Comparison of ENCODE assay signal across 8 mouse cellular contexts in the genomic region with DNA sequence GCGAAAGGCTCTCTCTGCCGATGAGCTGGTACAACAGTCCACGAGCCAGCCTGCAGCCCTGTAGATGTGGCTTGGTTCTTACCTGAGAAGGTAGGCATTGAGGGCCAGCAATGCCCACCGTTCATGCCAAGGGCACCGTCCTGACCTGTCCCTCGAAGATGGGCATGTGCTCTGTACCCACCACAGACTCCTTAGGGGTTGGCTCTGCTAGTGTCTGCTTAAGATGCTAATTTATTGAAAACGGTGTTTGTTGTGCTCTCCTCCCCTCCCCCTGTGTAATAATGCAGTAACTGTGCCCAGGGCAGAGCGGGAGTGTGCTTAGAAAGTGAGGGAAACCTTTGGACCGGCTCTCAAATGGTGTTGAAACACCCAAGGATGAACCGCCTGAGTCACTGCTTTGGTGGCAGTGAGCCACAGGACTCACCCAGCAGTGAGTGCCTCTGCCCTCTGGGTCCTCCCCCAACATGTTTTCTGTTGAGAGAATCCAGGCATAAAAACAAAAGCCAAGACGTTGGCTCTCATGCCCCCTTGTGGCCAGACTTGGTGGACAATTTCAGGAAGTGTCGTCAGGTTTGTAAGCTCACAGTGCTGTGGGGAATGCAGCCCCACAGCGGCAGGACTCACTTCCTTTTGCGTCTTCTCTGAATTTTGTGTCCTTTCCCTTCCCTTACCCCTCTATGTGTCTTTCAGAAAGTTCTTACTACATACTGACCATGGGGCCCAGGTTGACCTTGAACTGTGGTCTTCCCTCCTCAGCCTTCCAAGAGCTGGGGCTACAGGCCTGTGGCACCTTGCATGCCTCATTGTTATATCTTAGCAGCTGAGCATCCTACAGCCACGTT.
DNase-seq lines count a peak whose midpoint lies in the region; ATAC-seq lines count a peak whose summit lies in the region.

No protein-coding gene starts in this region.

- H3K4me1 ChIP-seq in embryonic facial prominence, embryonic 14.5 days (ENCODE audit: control insufficient read depth, insufficient read depth, low read length): peaks cover 10% of the 10 kb centered on the region; the same call in 1 of the 2 replicates
- peaks cover 6% of the 10 kb centered on the region for H3K4me1 ChIP-seq in kidney, embryonic 14.5 days (ENCODE audit: control insufficient read depth, insufficient read depth, low read length)
- peaks cover 12% of the 10 kb centered on the region for H3K4me1 ChIP-seq in limb, embryonic 15.5 days

- H3K27me3 ChIP-seq in embryonic facial prominence, embryonic 14.5 days (replicated peaks; ENCODE audit: control insufficient read depth, insufficient read depth, low read length): no peaks in the 10 kb centered on the region
- H3K27me3 ChIP-seq in kidney, embryonic 14.5 days (ENCODE audit: control insufficient read depth, insufficient read depth, low read length): no peaks in the 10 kb centered on the region
- no peaks in the 10 kb centered on the region for H3K27me3 ChIP-seq in limb, embryonic 15.5 days

- peak overlapping the region; percentile 28 for H3K4me2 ChIP-seq in embryonic facial prominence, embryonic 14.5 days (ENCODE audit: low read depth, low read length)
- H3K4me2 ChIP-seq in kidney, embryonic 14.5 days (replicated peaks; ENCODE audit: low read depth, low read length): peak overlapping the region; percentile 21; the same call in 1 of the 2 replicates
- peak overlapping the region; percentile 25 for H3K4me2 ChIP-seq in limb, embryonic 15.5 days

- H3K9ac ChIP-seq in embryonic facial prominence, embryonic 14.5 days (ENCODE audit: low read depth, low read length): no peak overlapping the region
- no peak overlapping the region; the same call in 1 of the 2 replicates for H3K9ac ChIP-seq in kidney, embryonic 14.5 days (ENCODE audit: low read depth, low read length)
- H3K9ac ChIP-seq in limb, embryonic 15.5 days: no peak overlapping the region

- 33% methylated on average over 15 of the region's 15 CpGs for WGBS in embryonic facial prominence, embryonic 14.5 days
- WGBS in kidney, embryonic 14.5 days: 40% methylated on average over 15 of the region's 15 CpGs
- WGBS in limb, embryonic 15.5 days: 35% methylated on average over 15 of the region's 15 CpGs

- H3K4me3 ChIP-seq in embryonic facial prominence, embryonic 14.5 days (ENCODE audit: low read depth, low read length): no peak overlapping the region
- no peak overlapping the region for H3K4me3 ChIP-seq in kidney, embryonic 14.5 days (ENCODE audit: low read length)
- no peak overlapping the region for H3K4me3 ChIP-seq in limb, embryonic 15.5 days

- peak overlapping the region; percentile 31; the same call in 1 of the 2 replicates for H3K27ac ChIP-seq in embryonic facial prominence, embryonic 14.5 days (replicated peaks; ENCODE audit: low read depth, low read length)
- no peak overlapping the region for H3K27ac ChIP-seq in kidney, embryonic 14.5 days (ENCODE audit: low read depth, low read length)
- peak overlapping the region; percentile 75 for H3K27ac ChIP-seq in limb, embryonic 15.5 days

- peak; percentile 100 for DNase-seq in 3T3-L1 (ENCODE audit: low read depth, low spot score)
- peak; percentile 86 to 93 for DNase-seq in adrenal gland, postnatal 4 days (ENCODE audit: low spot score in 2 of 2)
- DNase-seq in embryonic facial prominence, embryonic 14.5 days (ENCODE audit: low spot score): peak; percentile 94
- peak; percentile 90 to 96 for DNase-seq in heart, adult 9 months (ENCODE audit: low spot score in 2 of 2)
- peak; percentile 95 for DNase-seq in monocyte, adult 2 months (ENCODE audit: low read depth in 1 of 2, low spot score in 2 of 2)
- peak; percentile 94 to 96 for DNase-seq in spleen, postnatal 36 days (ENCODE audit: low spot score in 2 of 2)

- H3K9me3 ChIP-seq in embryonic facial prominence, embryonic 14.5 days (ENCODE audit: control insufficient read depth, low read length): 0 out of 2 replicates have a peak, but pooled peaks cover 9% of the 10 kb centered on the region
- no peaks in the 10 kb centered on the region for H3K9me3 ChIP-seq in kidney, embryonic 14.5 days (ENCODE audit: control insufficient read depth, low read length)
- H3K9me3 ChIP-seq in limb, embryonic 15.5 days: no peaks in the 10 kb centered on the region

- H3K36me3 ChIP-seq in embryonic facial prominence, embryonic 14.5 days (ENCODE audit: control insufficient read depth, insufficient read depth, low read length): no peaks in the 10 kb centered on the region
- no peaks in the 10 kb centered on the region for H3K36me3 ChIP-seq in kidney, embryonic 14.5 days (ENCODE audit: control insufficient read depth, insufficient read depth, low read length)
- H3K36me3 ChIP-seq in limb, embryonic 15.5 days: no peaks in the 10 kb centered on the region

- peak; percentile 91 for ATAC-seq in embryonic facial prominence, embryonic 14.5 days (ENCODE audit: low read depth)
- ATAC-seq in kidney, embryonic 14.5 days (ENCODE audit: low FRiP score, low TSS enrichment): peak; percentile 88
- peak; percentile 69 for ATAC-seq in limb, embryonic 15.5 days (ENCODE audit: insufficient number of reproducible peaks, low FRiP score, low TSS enrichment, low read depth)
